Mouse (Mus musculus): ENCODE measurements around the gene Gm45233. TPM values are rescaled to one million over a fixed set of nuclear protein-coding genes. Genes with fewer than 3 reads are reported as not detected.

Gene Gm45233
- polyA plus RNA-seq, 1 experiment from 2014 or later = not detected

- 7% methylated on average over 10 of the region's 10 CpGs for WGBS (ENCODE audit: insufficient replicate concordance)
- DNase-seq = no peak
Observed at GRCm38 (mm10) chr7:43483236-43483635, 39.3 kb downstream of the Gm45233 start.

GRCm38 (mm10) chr7:43488646-43489045, 44.7 kb downstream of the Gm45233 start:
- H3K36me3 ChIP-seq (replicated peaks; ENCODE audit: insufficient read depth, low read length) = no peaks in the 10 kb centered on the region
- H3K27ac ChIP-seq (ENCODE audit: low read depth) = no peak overlapping the region
- ATAC-seq (no peak), DNase-seq (no peak)
- no peak overlapping the region for H3K4me2 ChIP-seq (ENCODE audit: low read depth, low read length)
- no peak overlapping the region for H3K9ac ChIP-seq (replicated peaks)
- TF ChIP-seq CTCF (IDR thresholded peaks at IDR 0.05; ENCODE audit: low read depth) (no peak), EP300 (IDR thresholded peaks at IDR 0.05; ENCODE audit: low read depth) (no peak)
- no peaks in the 10 kb centered on the region for H3K4me1 ChIP-seq (ENCODE audit: insufficient read depth)
- WGBS (ENCODE audit: insufficient replicate concordance) = 30% methylated on average over 5 of the region's 5 CpGs
- peaks cover 23% of the 10 kb centered on the region for H3K27me3 ChIP-seq (ENCODE audit: insufficient read depth, low read length)
- H3K9me3 ChIP-seq (ENCODE audit: low read length) = no peaks in the 10 kb centered on the region
- no peak overlapping the region for H3K4me3 ChIP-seq (ENCODE audit: low read depth, low read length)

More at GRCm38 (mm10) chr7:43483236-43483635, 39.3 kb downstream of the Gm45233 start:
- Histone ChIP-seq H3K4me1 (ENCODE audit: insufficient read depth) (no peaks in the 10 kb centered on the region), H3K36me3 (replicated peaks; ENCODE audit: insufficient read depth, low read length) (no peaks in the 10 kb centered on the region), H3K9ac (replicated peaks) (no peak overlapping the region), H3K27me3 (ENCODE audit: insufficient read depth, low read length) (peaks cover 1% of the 10 kb centered on the region; the same call in 1 of the 2 replicates), H3K27ac (ENCODE audit: low read depth) (no peak overlapping the region), H3K4me3 (ENCODE audit: low read depth, low read length) (no peak overlapping the region), H3K4me2 (ENCODE audit: low read depth, low read length) (no peak overlapping the region), H3K9me3 (ENCODE audit: low read length) (no peaks in the 10 kb centered on the region)
- TF ChIP-seq EP300 (IDR thresholded peaks at IDR 0.05; ENCODE audit: low read depth) = no peak
- no peak for TF ChIP-seq CTCF (IDR thresholded peaks at IDR 0.05; ENCODE audit: low read depth)
- ATAC-seq = no peak

- TF ChIP-seq EP300 (IDR thresholded peaks at IDR 0.05; ENCODE audit: low read depth) (no peak), CTCF (IDR thresholded peaks at IDR 0.05; ENCODE audit: low read depth) (no peak)
- ATAC-seq (no peak), DNase-seq (no peak)
- Histone ChIP-seq H3K4me2 (ENCODE audit: low read depth, low read length) (peak within 1 kb of the TSS; percentile 35; the same call in 1 of the 2 replicates), H3K36me3 (replicated peaks; ENCODE audit: insufficient read depth, low read length) (no peaks in the 10 kb centered on the region), H3K9me3 (ENCODE audit: low read length) (no peaks in the 10 kb centered on the region), H3K27ac (ENCODE audit: low read depth) (no peak within 1 kb of the TSS), H3K27me3 (ENCODE audit: insufficient read depth, low read length) (peaks cover 23% of the 10 kb centered on the region), H3K4me1 (ENCODE audit: insufficient read depth) (no peaks in the 10 kb centered on the region), H3K4me3 (ENCODE audit: low read depth, low read length) (0 out of 2 replicates have a peak within 1 kb of the TSS, but pooled peaks have one; percentile 2), H3K9ac (replicated peaks) (no peak within 1 kb of the TSS)
- WGBS (ENCODE audit: insufficient replicate concordance) = 8% methylated on average over 16 of the region's 41 CpGs
Observed at GRCm38 (mm10) chr7:43489631-43490125, 45.8 kb downstream of the Gm45233 start, which contains the start of gene Iglon5. Gene Iglon5, minus strand, starts transcription at chr7:43490075.

- Histone ChIP-seq H3K4me3 (ENCODE audit: low read depth, low read length) (0 out of 2 replicates have a peak overlapping the region, but pooled peaks have one; percentile 2), H3K4me1 (ENCODE audit: insufficient read depth) (no peaks in the 10 kb centered on the region), H3K27ac (ENCODE audit: low read depth) (no peak overlapping the region), H3K9me3 (ENCODE audit: low read length) (no peaks in the 10 kb centered on the region), H3K4me2 (ENCODE audit: low read depth, low read length) (0 out of 2 replicates have a peak overlapping the region, but pooled peaks have one; percentile 35), H3K36me3 (replicated peaks; ENCODE audit: insufficient read depth, low read length) (no peaks in the 10 kb centered on the region), H3K27me3 (ENCODE audit: insufficient read depth, low read length) (peaks cover 23% of the 10 kb centered on the region), H3K9ac (replicated peaks) (no peak overlapping the region)
- no peak for ATAC-seq
- no peak for TF ChIP-seq CTCF (IDR thresholded peaks at IDR 0.05; ENCODE audit: low read depth)
- TF ChIP-seq EP300 (IDR thresholded peaks at IDR 0.05; ENCODE audit: low read depth) = no peak
- 8% methylated on average over 10 of the region's 13 CpGs for WGBS (ENCODE audit: insufficient replicate concordance)
- no peak for DNase-seq
Observed at GRCm38 (mm10) chr7:43490182-43490584, 46.3 kb downstream of the Gm45233 start.

GRCm38 (mm10) chr7:43490861-43491260, 46.9 kb downstream of the Gm45233 start:
- Histone ChIP-seq H3K9ac (replicated peaks) (no peak overlapping the region), H3K9me3 (ENCODE audit: low read length) (no peaks in the 10 kb centered on the region), H3K4me3 (ENCODE audit: low read depth, low read length) (no peak overlapping the region), H3K36me3 (replicated peaks; ENCODE audit: insufficient read depth, low read length) (no peaks in the 10 kb centered on the region), H3K27ac (ENCODE audit: low read depth) (no peak overlapping the region), H3K4me2 (ENCODE audit: low read depth, low read length) (no peak overlapping the region), H3K27me3 (ENCODE audit: insufficient read depth, low read length) (peaks cover 23% of the 10 kb centered on the region), H3K4me1 (ENCODE audit: insufficient read depth) (no peaks in the 10 kb centered on the region)
- DNase-seq (no peak), ATAC-seq (no peak)
- 50% methylated on average over 9 of the region's 9 CpGs for WGBS (ENCODE audit: insufficient replicate concordance)
- TF ChIP-seq CTCF (IDR thresholded peaks at IDR 0.05; ENCODE audit: low read depth) (no peak), EP300 (IDR thresholded peaks at IDR 0.05; ENCODE audit: low read depth) (no peak)

GRCm38 (mm10) chr7:43495343-43496021, 51.6 kb downstream of the Gm45233 start:
- ATAC-seq = no peak
- peak; percentile 58 for TF ChIP-seq CTCF (IDR thresholded peaks at IDR 0.05; ENCODE audit: low read depth)
- no peak for TF ChIP-seq EP300 (IDR thresholded peaks at IDR 0.05; ENCODE audit: low read depth)

More at GRCm38 (mm10) chr7:43495343-43496021, 51.6 kb downstream of the Gm45233 start:
- Histone ChIP-seq H3K4me3 (ENCODE audit: low read depth, low read length) (no peak overlapping the region), H3K9me3 (ENCODE audit: low read length) (no peaks in the 10 kb centered on the region), H3K27ac (ENCODE audit: low read depth) (no peak overlapping the region), H3K4me1 (ENCODE audit: insufficient read depth) (no peaks in the 10 kb centered on the region), H3K27me3 (ENCODE audit: insufficient read depth, low read length) (peaks cover 10% of the 10 kb centered on the region; the same call in 1 of the 2 replicates), H3K36me3 (replicated peaks; ENCODE audit: insufficient read depth, low read length) (no peaks in the 10 kb centered on the region), H3K4me2 (ENCODE audit: low read depth, low read length) (no peak overlapping the region), H3K9ac (replicated peaks) (no peak overlapping the region)
- peak; percentile 37 for DNase-seq
- WGBS (ENCODE audit: insufficient replicate concordance) = 19% methylated on average over 21 of the region's 21 CpGs

Measured in liver, postnatal 0 days (tissue).